Mouse (Mus musculus) lung, postnatal 0 days (tissue): ENCODE measurements around the gene Arpp21.

ENCODE experiments used
- CTCF ChIP-seq: IDR thresholded peaks from 2 replicates; pipeline ENCODE4 v1.5.1; 2016; ENCODE audit warnings: antibody characterized with exemption, mild to moderate bottlenecking
- EP300 ChIP-seq: IDR thresholded peaks from 2 replicates; pipeline ENCODE4 v1.6.1; 2016; ENCODE audit warnings: antibody characterized with exemption, mild to moderate bottlenecking, control low read depth

DNA sequence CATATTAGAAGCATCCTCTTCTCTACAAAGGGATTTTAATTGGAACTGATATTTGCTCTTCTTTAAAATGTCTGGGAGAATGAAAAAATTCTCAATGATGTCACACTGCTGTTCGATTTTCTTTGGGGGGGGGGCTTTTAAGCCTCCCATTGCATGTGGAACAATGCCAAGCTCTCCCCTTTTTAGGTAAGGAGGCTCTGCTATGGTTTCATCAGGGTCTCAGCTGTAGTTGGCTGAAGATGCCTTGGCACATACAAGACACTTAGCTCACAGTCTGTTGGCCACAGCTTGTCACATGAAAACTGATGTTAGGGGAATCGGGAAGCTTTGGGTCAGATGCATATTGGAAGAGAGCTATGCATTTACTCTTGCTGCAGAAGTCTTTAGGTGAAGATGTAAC lies 20.2 kb upstream of the Arpp21 start:
- TF ChIP-seq CTCF = no peak
- TF ChIP-seq EP300 = no peak
